Mouse (Mus musculus) urinary bladder, postnatal 36 days (tissue): ENCODE results near the gene Defb46.

Experiments used
- DNase-seq, 2 experiments: peaks; one replicate each; pipeline ENCODE4 v3.0.0; 2022; ENCODE audit warnings: low spot score in 2 of 2, mixed read lengths in 1 of 2

Gene Defb46

DNA sequence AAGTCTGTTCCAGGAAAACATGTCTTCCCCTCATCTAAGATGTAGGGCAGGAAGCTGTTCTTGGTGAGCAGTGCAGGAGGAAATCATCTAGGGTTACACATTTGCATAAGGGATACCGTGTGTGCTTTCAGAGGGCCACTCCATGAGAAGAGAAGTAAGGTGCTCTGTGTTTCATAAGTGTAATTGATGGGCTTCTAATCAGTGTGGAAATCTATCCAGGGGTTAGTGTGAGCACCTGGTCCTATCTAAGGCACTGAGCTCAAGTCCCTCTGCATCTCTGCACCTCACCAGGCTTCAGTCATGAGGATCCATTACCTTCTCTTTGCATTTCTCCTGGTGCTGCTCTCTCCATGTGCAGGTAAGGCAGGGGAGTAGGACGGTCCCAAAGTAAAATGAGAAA, at the start of gene Defb46:
TSS of gene Defb46 (plus strand) at position 301 of the 400 bp plus-strand sequence.
- DNase-seq = no peak

DNA sequence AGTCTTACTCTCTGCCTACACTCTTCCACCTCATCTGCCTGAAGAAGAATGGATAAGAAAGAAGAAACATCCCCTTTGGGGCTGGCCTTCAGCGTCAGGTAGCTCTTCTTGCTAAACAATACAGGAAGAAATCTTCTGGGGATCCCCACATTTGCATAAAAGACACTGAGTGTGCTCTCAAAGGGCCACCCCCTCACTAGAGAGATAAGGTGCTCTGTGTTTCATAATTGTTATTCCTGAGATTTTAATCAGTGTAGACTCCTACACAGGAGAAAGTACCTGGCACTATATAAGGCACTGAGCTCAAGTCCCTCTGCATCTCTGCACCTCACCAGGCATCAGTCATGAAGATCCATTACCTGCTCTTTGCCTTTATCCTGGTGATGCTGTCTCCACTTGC, 14.6 kb upstream of the Defb46 start, which contains the start of gene Defb6:
TSS of gene Defb6 (plus strand) at position 318 of the 400 bp plus-strand sequence.
- DNase-seq = no peak

DNA sequence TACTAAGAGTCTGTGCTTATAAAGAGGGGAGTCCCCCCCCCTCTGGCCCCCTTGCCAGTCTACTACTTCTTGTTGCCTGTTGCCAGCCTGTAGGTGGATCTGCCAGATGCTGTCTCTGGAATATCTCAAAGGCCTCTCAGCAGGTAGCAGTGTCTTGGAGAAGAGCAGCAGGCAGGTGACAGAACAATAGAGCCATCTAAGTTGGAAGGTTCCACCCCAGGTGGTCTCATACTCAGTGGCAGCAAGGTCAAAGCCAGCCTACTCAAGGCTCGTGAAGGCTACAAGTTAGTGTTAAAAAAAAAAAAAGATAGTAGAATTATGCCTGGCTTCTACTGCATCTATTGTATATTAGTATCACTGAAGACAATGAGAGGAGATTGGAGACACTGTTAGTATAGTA, 1.6 kb upstream of the Defb46 start:
- no peak for DNase-seq

DNA sequence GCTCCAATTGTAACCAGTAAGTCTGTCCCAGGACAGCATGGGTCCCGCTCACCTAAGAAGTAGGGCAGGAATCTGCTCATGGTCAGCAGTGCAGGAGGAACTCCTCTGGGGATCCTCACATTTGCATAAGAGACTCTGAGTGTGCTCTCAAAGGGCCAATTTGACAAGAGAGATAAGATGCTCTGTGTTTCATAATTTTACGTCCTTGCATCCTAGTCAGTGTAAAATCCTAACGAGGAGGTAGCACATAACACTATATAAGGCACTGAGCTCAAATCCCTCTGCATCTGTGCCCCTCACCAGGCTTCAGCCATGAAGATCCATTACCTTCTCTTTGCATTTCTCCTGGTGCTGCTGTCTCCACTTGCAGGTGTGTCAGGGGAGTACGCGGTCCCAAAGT, 7.6 kb downstream of the Defb46 start, which contains the start of gene Defb5:
TSS of gene Defb5 (plus strand) at position 301 of the 400 bp plus-strand sequence.
- DNase-seq = no peak

DNA sequence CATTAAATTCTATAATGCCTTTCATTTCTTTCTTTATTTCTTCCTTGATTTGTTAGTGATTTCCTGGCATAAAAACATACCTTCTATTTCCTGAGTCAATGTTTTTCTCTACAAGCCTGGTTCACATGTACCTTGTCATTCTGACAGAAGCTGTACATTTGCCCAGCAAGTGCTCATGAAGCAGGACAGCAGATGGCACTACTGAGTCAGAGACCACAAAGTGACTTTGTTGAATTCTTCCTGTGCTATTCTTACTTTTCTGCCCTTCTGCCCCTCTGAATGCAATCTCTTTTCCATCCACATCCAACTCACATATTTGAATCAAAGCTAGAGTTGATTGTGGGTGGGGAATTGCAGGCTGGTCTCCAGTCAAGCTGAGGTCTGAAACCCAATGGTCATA, 18.4 kb downstream of the Defb46 start:
- DNase-seq = no peak

DNA sequence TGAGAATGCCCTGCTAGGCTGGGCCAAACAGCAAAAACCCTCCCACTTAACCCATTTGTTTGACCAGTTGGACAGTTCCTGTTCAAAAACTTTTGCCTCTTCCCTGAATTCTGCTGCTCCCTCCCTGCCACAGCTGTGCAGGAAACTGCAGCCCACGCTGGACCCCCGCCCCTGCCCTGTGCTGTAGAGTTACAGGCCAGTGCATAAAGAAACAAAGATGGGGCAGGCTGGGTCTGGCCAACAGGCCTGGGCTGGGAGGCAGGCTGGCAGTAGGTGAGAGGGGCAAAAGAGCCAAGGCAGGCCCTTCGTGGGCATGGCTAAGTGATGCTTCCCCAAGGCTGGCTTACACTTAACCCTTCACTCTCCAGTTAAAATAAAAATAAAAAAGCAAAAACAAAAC, 20.0 kb downstream of the Defb46 start:
- no peak for DNase-seq
